Mouse (Mus musculus): ENCODE data around the gene Tmx2.

DNA sequence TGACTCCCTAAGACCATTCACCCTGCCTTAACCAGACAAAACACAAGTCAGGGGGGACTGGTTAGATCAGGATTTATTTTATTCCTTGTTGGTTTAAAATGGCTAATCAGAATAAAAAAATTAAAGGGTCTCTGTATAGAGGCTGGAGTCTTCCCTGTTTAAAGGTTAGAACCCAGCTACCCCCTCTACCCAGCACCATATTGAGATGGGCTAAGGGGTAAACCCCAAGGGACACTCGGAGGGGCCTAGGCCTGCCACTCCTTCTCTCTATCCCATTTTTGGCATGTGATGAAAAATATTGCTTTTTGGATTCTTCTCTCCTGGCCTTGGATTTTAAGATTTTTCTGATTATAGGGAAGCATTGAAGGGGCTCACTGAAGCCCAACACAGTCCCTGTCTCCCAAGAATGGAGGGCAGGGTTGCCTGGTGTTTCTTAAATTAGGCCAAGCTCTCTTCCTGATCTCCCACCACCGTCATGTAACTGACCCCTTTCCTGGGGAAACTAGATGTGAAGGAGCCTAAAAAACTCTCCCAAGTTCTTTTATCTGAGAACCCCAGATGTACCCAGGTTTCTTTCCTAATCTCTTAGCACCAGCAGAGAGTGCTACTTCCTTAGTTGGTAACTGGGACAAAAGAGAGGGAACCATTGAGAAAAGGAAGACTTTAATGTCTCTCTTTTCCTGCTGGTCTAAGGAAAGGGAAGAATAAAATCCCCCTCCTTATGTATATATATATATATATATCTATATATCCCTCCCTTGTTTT, 9.3 kb upstream of the Tmx2 start:
- TF ChIP-seq CTCF (IDR thresholded peaks at IDR 0.05; ENCODE audit: borderline replicate concordance, insufficient read depth, low read depth, low read length) (no peak), POLR2A (IDR thresholded peaks at IDR 0.05; ENCODE audit: borderline replicate concordance, insufficient read depth, low read length) (no peak)

Measured in cerebellum, adult 2 months (tissue).